Comparison of ENCODE assay signal across 15 mouse cellular contexts in the genomic region with DNA sequence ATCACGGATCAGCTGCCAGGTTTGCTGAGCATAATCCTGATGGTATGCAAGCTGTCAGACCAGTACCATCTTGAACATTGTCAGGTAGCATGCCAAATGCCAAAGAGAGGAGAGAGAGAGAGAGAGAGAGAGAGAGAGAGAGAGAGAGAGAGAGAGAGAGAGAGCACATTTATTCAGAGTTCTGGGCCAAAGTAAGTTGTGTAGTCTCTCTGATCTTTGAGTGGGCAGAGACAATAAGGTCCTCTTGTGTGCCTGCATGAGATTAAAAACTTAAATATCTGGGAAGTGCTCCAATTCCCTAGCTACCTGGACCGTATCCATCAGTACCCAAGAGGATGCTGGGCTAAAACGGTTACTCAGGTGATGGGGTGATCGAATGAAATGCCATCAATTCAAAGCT.
DNase-seq lines count a peak whose midpoint lies in the region; ATAC-seq and TF ChIP-seq lines count a peak whose summit lies in the region.
"Had no signal": no experiment of that assay in that cellular context is flagged by ENCODE, and none has a peak within 500 bp of the region (broad histone marks: within the 10 kb centered on the region; RNA-seq: fewer than 3 reads in every experiment).

No protein-coding gene starts in this region.

- ATAC-seq in megakaryocyte-erythroid progenitor cell, adult 5-6 weeks (replicated peaks; ENCODE audit: low FRiP score, low TSS enrichment, poor library complexity, severe bottlenecking), result no peak
- ATAC-seq: forebrain, embryonic 13.5 days; forebrain, postnatal 0 days had no signal

- no peak for TF ChIP-seq CTCF in brain, embryonic 14.5 days (IDR thresholded peaks at IDR 0.05; ENCODE audit: borderline replicate concordance, extremely low read depth, insufficient read depth, insufficient read length)

- no peak for TF ChIP-seq POLR2A in brain, embryonic 14.5 days (IDR thresholded peaks at IDR 0.05; ENCODE audit: borderline replicate concordance, extremely low read depth, insufficient read depth, insufficient read length, poor library complexity, severe bottlenecking)

- DNase-seq in cerebellum, postnatal 14 days, result peak; percentile 24 to 30
- DNase-seq in cerebellum, adult 18-20 months, result no peak
- DNase-seq in brain, adult 2 months (ENCODE audit: low read depth, low spot score), result peak; percentile 7
- DNase-seq in brain, embryonic 14.5 days (ENCODE audit: low read depth), result peak; percentile 31
- DNase-seq in heart, adult 8-10 months (ENCODE audit: low spot score), result no peak
- DNase-seq: adrenal gland, adult 2 months; adrenal gland, postnatal 10 days; adrenal gland, postnatal 25 days; cerebellum, adult 11 months; cerebellum, adult 2 months; cerebellum, postnatal 36 days; embryo, embryonic 11 days had no signal

Comparison
In these comparisons a context has a peak if more than half of its experiments do, and no peak if none do; other contexts are left out.
1. DNase-seq: peak in cerebellum, postnatal 14 days (2 of 2), brain, adult 2 months (single experiment) and brain, embryonic 14.5 days (single experiment); none in cerebellum, adult 18-20 months (0 of 2) and heart, adult 8-10 months (single experiment).